Mouse (Mus musculus) neutrophil, adult 5-6 weeks (primary cell): ENCODE measurements around the gene St13. TPM values are rescaled to one million over a fixed set of nuclear protein-coding genes. Genes with fewer than 3 reads are reported as not detected.

Experiments
- ATAC-seq: fragments of 151-379, 151-347 bp; 2 replicates; pipeline ENCODE4 v1.8.0; 2017; ENCODE audit warnings: mild to moderate bottlenecking, moderate TSS enrichment; ENCODE audit not compliant: insufficient number of reproducible peaks, poor library complexity, low FRiP score, severe bottlenecking; ENCODE audit errors: extremely low read depth
- total RNA-seq: library from RNA; stranded (forward); fragments of 200-1000 nt; gene quantifications from 2 replicates; pipeline ENCODE4 v1.2.3, GENCODE M21; 2017

The St13 gene
- total RNA-seq, 1 experiment from 2014 or later = 129 TPM

DNA sequence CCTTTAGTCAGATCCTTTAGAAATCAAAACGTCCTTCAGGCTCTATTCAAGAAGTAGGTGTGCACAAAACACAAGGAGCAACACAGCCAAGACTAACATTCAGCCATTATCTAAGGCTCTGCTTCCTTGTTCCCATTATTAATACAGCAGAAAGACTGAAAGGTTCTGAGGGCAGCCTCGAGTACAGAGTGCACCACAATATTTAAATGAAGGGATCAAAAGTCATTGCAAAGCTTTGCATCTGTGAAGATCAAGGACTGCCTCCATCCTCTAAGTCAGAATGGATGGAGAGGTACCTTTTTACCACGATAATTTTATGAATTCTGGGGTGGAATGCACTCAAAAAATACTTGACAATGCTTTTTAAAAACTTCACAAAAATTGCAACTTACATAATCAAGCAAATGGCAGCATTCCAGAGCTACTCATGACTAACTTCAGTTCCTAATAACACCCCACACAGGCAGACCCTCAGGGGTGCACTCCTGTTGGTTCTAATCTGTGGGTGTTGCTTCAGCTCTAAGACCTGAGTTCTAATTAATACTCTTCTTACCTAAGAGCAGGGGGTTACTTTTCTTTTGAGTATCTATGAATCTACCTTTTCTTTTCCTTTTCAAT, 69.0 kb downstream of the St13 start:
- ATAC-seq = no peak

DNA sequence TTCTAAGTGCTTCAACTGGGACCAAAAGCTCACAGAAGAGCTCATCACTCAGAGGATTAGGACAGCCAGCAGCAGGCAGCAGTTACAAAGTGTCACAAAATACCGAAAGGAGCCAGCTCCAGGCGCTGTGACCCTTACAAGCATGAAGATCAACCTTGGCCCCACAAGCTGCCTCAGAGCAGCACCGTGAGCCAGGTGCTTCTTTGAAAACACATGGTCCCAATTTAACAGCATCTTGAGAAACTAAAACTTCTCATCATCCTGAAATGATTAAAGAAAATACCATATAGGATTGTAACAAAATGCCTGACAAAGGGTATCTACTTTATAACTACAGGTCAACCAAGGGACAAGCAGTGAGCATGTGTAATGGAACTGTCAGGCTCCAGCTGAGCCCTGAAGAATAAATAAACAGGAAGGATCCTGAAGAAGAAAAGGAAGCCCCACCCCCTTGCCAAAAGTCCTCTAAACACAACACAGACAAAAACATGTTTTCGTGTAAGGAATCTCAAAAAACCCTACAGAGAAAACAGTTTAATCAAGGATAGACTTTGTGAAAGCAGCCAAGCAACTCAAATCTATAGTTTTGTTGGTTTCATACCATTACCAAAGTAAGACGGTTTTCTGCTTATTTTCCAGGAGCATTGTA, 70.0 kb downstream of the St13 start:
- no peak for ATAC-seq

DNA sequence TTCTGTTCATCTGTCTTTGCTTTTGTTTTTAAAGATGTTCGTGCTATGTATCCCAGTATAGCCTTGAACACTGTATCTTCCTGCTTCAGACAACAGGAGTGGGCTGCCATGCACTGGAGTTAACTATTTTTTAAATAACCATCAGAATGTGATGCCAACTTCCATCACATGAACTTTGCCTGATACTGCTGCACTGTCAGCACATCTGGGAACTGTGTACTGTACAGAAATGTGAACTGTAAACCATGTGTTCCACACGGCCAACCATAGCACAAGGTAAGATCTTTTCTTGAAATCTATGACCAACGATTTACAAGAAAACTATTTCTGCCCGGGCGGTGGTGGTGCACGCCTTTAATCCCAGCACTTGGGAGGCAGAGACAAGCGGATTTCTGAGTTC, 72.4 kb downstream of the St13 start:
- no peak for ATAC-seq

DNA sequence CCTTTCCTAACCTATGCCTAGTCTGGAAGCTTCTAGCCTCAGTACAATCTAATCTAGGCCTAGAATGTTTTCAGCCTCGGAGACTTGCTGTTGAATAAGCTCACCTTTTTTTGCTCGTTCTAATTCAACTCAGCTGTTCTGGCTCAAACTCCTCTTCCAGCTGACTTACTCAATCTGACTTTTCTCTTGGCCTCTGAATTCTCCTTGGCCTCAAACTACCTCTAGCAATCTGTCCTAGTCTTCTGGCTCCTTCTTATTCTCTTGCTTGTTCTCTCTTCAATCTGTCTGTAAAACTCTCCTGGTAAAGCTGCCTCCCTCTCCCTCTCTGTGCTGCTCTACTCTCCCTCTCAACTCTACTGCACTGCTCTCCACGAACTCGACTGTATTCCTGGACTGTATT, 74.9 kb downstream of the St13 start:
- ATAC-seq = no peak

DNA sequence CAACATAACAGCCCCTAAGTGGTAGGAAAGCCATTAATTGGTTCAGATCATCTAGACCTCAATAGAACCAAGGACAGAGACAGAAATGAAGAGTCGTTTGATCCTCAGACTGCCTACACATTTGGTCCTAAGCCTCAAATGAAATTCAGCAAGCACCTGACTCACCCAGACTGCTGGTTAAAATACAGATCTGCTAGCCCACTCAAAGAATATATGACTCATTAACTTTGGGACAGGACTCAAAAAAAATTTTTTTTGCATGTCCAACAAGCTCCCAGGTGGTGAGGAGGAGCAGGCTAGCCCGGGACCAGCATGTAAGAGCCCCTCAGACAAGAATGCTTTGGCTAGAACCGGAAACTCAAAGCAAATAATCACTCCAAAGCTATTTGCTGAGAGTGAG, 79.7 kb downstream of the St13 start:
- no peak for ATAC-seq

DNA sequence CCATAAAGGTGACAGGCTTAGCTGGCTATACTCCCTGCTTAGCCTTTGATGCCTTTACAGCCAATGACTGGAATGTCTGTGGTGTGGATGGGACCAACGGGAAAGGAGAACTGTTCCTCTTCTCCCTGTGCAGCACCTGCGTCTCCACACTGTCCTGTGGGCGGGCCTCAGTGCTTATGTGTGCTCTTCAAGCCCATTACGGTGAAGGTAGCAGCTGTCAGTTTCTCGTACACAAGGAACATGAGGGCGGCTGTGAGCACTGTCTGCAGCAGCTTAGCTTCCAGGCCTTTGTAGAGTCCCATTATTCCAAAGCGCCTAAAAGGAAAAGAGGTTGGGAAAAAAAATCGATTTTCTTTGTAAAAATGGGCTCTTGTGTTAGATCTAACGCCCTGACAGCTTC, 80.4 kb downstream of the St13 start:
- ATAC-seq = no peak

DNA sequence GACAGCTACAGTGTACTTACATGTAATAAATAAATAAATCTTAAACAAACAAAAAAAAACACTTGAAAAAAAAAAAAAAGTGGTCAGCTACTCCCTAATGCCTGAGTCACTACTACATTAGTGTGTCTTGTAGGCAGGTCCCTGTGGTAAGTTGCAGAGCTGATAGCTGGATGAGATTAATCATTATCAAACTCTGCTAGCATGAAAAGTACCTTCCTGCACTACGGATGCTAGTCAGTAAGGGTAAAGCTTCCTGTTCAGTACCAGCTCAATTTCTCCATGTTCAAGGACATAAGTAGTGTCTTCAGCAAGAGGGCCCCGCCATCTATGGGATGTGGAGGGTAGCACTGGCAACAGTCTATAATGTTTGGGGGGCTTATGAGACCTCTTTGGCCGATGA, 85.9 kb downstream of the St13 start:
- ATAC-seq = no peak

Other genes with a start within 250 kb of the St13 start
- 59.9 and 68.9 TPM in 2 replicates for gene Mrtfa, start 209.3 kb downstream of the St13 start, total RNA-seq
- gene Mchr1, start 164.6 kb downstream of the St13 start, total RNA-seq = not detected in 2 replicates
- 32.8 and 38.6 TPM in 2 replicates for gene Slc25a17, start 39.3 kb downstream of the St13 start, total RNA-seq
- gene Xpnpep3, start 61 bp upstream of the St13 start, total RNA-seq = 10.3 and 19.4 TPM in 2 replicates
- gene Dnajb7, start 8.2 kb upstream of the St13 start, total RNA-seq = not detected in 2 replicates
- 86.8 and 107 TPM in 2 replicates for gene Rbx1, start 66.2 kb upstream of the St13 start, total RNA-seq
- 150 and 164 TPM in 2 replicates for gene Ep300, start 185.3 kb upstream of the St13 start, total RNA-seq